In the genomic region with DNA sequence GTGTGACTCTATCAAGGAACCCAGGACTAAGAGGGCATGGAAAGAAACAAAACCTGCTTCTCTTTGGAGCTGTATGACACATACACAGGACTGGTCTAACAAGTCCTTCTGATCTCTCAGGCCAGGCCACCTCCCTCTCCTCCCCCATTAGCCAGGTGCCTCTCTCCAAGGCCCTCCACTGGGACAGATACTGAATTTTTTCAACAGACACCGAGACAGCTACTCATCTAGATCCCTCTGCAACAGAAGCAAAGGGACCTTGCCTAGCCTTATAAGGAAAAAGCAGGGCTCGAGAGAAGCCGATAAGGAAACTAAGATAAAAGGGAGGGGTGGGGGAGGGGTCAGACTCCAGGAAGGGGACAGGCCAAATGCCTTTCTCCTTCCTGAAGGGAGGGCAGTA, we compare ENCODE assay signal across 8 mouse cellular contexts. TPM values are rescaled to one million over a fixed set of nuclear protein-coding genes. Genes with fewer than 3 reads are reported as not detected.
DNase-seq lines count a peak whose midpoint lies in the region; ATAC-seq lines count a peak whose summit lies in the region.

No protein-coding gene starts in this region.

- no peaks in the 10 kb centered on the region for H3K9me3 ChIP-seq in midbrain, embryonic 12.5 days
- H3K9me3 ChIP-seq in midbrain, embryonic 11.5 days (ENCODE audit: control insufficient read depth, low read length): no peaks in the 10 kb centered on the region
- no peaks in the 10 kb centered on the region for H3K9me3 ChIP-seq in intestine, embryonic 15.5 days

- ATAC-seq in midbrain, embryonic 12.5 days (ENCODE audit: low FRiP score, low read depth): no peak
- ATAC-seq in midbrain, embryonic 11.5 days (ENCODE audit: low FRiP score): no peak
- peak; percentile 66 for ATAC-seq in intestine, embryonic 15.5 days

- 4% methylated on average over 3 of the region's 3 CpGs for WGBS in midbrain, embryonic 12.5 days
- WGBS in midbrain, embryonic 11.5 days: 5% methylated on average over 3 of the region's 3 CpGs
- WGBS in intestine, embryonic 15.5 days: 3% methylated on average over 3 of the region's 3 CpGs

- no peak overlapping the region for H3K4me3 ChIP-seq in midbrain, embryonic 12.5 days
- H3K4me3 ChIP-seq in midbrain, embryonic 11.5 days (ENCODE audit: low read depth, low read length): no peak overlapping the region
- H3K4me3 ChIP-seq in intestine, embryonic 15.5 days (replicated peaks): no peak overlapping the region

- H3K9ac ChIP-seq in midbrain, embryonic 12.5 days (replicated peaks): 0 out of 2 replicates have a peak overlapping the region, but pooled peaks have one; percentile 28
- no peak overlapping the region for H3K9ac ChIP-seq in midbrain, embryonic 11.5 days (ENCODE audit: low read length)
- no peak overlapping the region for H3K9ac ChIP-seq in intestine, embryonic 15.5 days

- H3K4me1 ChIP-seq in midbrain, embryonic 12.5 days: peaks cover 46% of the 10 kb centered on the region
- H3K4me1 ChIP-seq in midbrain, embryonic 11.5 days (ENCODE audit: control insufficient read depth, insufficient read depth, low read length): peaks cover 31% of the 10 kb centered on the region
- H3K4me1 ChIP-seq in intestine, embryonic 15.5 days (replicated peaks): peaks cover 59% of the 10 kb centered on the region

- no peaks in the 10 kb centered on the region for H3K27me3 ChIP-seq in midbrain, embryonic 12.5 days
- no peaks in the 10 kb centered on the region for H3K27me3 ChIP-seq in midbrain, embryonic 11.5 days (ENCODE audit: control insufficient read depth, insufficient read depth, low read length)
- H3K27me3 ChIP-seq in intestine, embryonic 15.5 days (replicated peaks): no peaks in the 10 kb centered on the region

- H3K36me3 ChIP-seq in midbrain, embryonic 12.5 days: no peaks in the 10 kb centered on the region
- no peaks in the 10 kb centered on the region for H3K36me3 ChIP-seq in midbrain, embryonic 11.5 days (ENCODE audit: control insufficient read depth, insufficient read depth, low read length)
- H3K36me3 ChIP-seq in intestine, embryonic 15.5 days: no peaks in the 10 kb centered on the region

- no peak for DNase-seq in midbrain, embryonic 11.5 days (ENCODE audit: low spot score, missing footprints)
- DNase-seq in c-Kit-positive CD71-positive TER-119-negative erythroid progenitor cells, embryonic 14.5 days (ENCODE audit: low read depth): peak; percentile 38
- DNase-seq in lung, postnatal 4 days: peak; percentile 35 to 50
- DNase-seq in thymus, postnatal 10 days (ENCODE audit: low spot score in 2 of 2): no peak
- no peak for DNase-seq in cerebellum, adult 9-11 months
- no peak for DNase-seq in cerebellum, adult 11-12 months

- H3K4me2 ChIP-seq in midbrain, embryonic 12.5 days (replicated peaks): no peak overlapping the region
- no peak overlapping the region for H3K4me2 ChIP-seq in midbrain, embryonic 11.5 days
- H3K4me2 ChIP-seq in intestine, embryonic 15.5 days (replicated peaks): peak overlapping the region; percentile 25

- 0 out of 2 replicates have a peak overlapping the region, but pooled peaks have one; percentile 54 for H3K27ac ChIP-seq in midbrain, embryonic 12.5 days (replicated peaks)
- no peak overlapping the region for H3K27ac ChIP-seq in midbrain, embryonic 11.5 days (ENCODE audit: low read depth, low read length)
- peak overlapping the region; percentile 59 for H3K27ac ChIP-seq in intestine, embryonic 15.5 days

RNA-seq across cellular contexts. Expression of a gene that starts 17.6 kb away (rescaled TPM):
- 47.4 and 47.7 TPM in 2 replicates for polyA plus RNA-seq in midbrain, embryonic 12.5 days (2016; fragmentation: Nextera tagmentation; extraction: Ambion mirVana)
- 36.8 and 38.3 TPM in 2 replicates for polyA plus RNA-seq in midbrain, embryonic 11.5 days (2014; fragmentation: Nextera tagmentation; extraction: Ambion mirVana)
- polyA plus RNA-seq in intestine, embryonic 15.5 days (2015; fragmentation: Nextera tagmentation; extraction: Ambion mirVana): 60.7 and 64.4 TPM in 2 replicates

RNA-seq across cellular contexts. Expression of a gene that starts 25.9 kb away (rescaled TPM):
- 0.26 and 0.31 TPM in 2 replicates for polyA plus RNA-seq in midbrain, embryonic 12.5 days (2016; fragmentation: Nextera tagmentation; extraction: Ambion mirVana)
- polyA plus RNA-seq in midbrain, embryonic 11.5 days (2014; fragmentation: Nextera tagmentation; extraction: Ambion mirVana): 0.19 and 0.41 TPM in 2 replicates
- polyA plus RNA-seq in intestine, embryonic 15.5 days (2015; fragmentation: Nextera tagmentation; extraction: Ambion mirVana): 0.05 and 0.06 TPM in 2 replicates

RNA-seq across cellular contexts. Expression of a gene that starts 37.6 kb away (rescaled TPM):
- 367 and 374 TPM in 2 replicates for polyA plus RNA-seq in midbrain, embryonic 12.5 days (2016; fragmentation: Nextera tagmentation; extraction: Ambion mirVana)
- polyA plus RNA-seq in midbrain, embryonic 11.5 days (2014; fragmentation: Nextera tagmentation; extraction: Ambion mirVana): 450 and 473 TPM in 2 replicates
- polyA plus RNA-seq in intestine, embryonic 15.5 days (2015; fragmentation: Nextera tagmentation; extraction: Ambion mirVana): 225 and 234 TPM in 2 replicates

RNA-seq across cellular contexts. Expression of a gene that starts 44.8 kb away (rescaled TPM):
- not detected in 2 replicates for polyA plus RNA-seq in midbrain, embryonic 12.5 days (2016; fragmentation: Nextera tagmentation; extraction: Ambion mirVana)
- polyA plus RNA-seq in midbrain, embryonic 11.5 days (2014; fragmentation: Nextera tagmentation; extraction: Ambion mirVana): not detected in 2 replicates
- not detected in 2 replicates for polyA plus RNA-seq in intestine, embryonic 15.5 days (2015; fragmentation: Nextera tagmentation; extraction: Ambion mirVana)

RNA-seq across cellular contexts. Expression of a gene that starts 45.2 kb away (rescaled TPM):
- 51.8 and 54.8 TPM in 2 replicates for polyA plus RNA-seq in midbrain, embryonic 12.5 days (2016; fragmentation: Nextera tagmentation; extraction: Ambion mirVana)
- 70.7 and 73.2 TPM in 2 replicates for polyA plus RNA-seq in midbrain, embryonic 11.5 days (2014; fragmentation: Nextera tagmentation; extraction: Ambion mirVana)
- polyA plus RNA-seq in intestine, embryonic 15.5 days (2015; fragmentation: Nextera tagmentation; extraction: Ambion mirVana): 32.5 and 34.7 TPM in 2 replicates

Comparison
In these comparisons a context has a peak if more than half of its experiments do, and no peak if none do; other contexts are left out.
1. DNase-seq: peak in c-Kit-positive CD71-positive TER-119-negative erythroid progenitor cells, embryonic 14.5 days (single experiment) and lung, postnatal 4 days (2 of 2); none in midbrain, embryonic 11.5 days (single experiment), thymus, postnatal 10 days (0 of 2), cerebellum, adult 9-11 months (single experiment) and cerebellum, adult 11-12 months (single experiment).